Mouse (Mus musculus) ES-E14 (cell line): ENCODE measurements around the gene Uox. TPM values are rescaled to one million over a fixed set of nuclear protein-coding genes. Genes with fewer than 3 reads are reported as not detected.

Experiments
- DNase-seq: peaks from one replicate; pipeline ENCODE4 v3.0.0-alpha.2; 2013; ENCODE audit warnings: low read depth, low spot score
- H3K27ac ChIP-seq: 2 replicates; pipeline ENCODE4 v1.5.1; 2012; ENCODE audit warnings: low read depth, mild to moderate bottlenecking, low read length, moderate library complexity, mixed read lengths; ENCODE audit not compliant: poor library complexity, insufficient read depth, severe bottlenecking
- H3K36me3 ChIP-seq: 2 replicates; pipeline ENCODE4 v1.6.1; 2012; ENCODE audit warnings: mild to moderate bottlenecking, low read length, moderate library complexity, mixed read lengths; ENCODE audit not compliant: control insufficient read depth, poor library complexity, insufficient read depth, severe bottlenecking
- H3K4me1 ChIP-seq, 2 experiments: fragments of 150-350 bp in 1 of 2; sonication (generic) in 1 of 2; 2 replicates each; pipeline ENCODE4 v1.6.1; 2012; ENCODE audit warnings: low read length in 2 of 2, mild to moderate bottlenecking in 1 of 2, mixed read lengths in 1 of 2; ENCODE audit not compliant: control insufficient read depth in 2 of 2, insufficient read depth in 2 of 2, poor library complexity in 1 of 2
- H3K4me3 ChIP-seq, 2 experiments: fragments of 150-350 bp in 1 of 2; sonication (generic) in 1 of 2; 2 replicates each; pipeline ENCODE4 v1.5.1; 2012; ENCODE audit warnings: low read length in 2 of 2, low read depth in 1 of 2, mild to moderate bottlenecking in 1 of 2, mixed read lengths in 1 of 2; ENCODE audit not compliant: insufficient read depth in 1 of 2, poor library complexity in 1 of 2, severe bottlenecking in 1 of 2
- H3K9ac ChIP-seq: 2 replicates; pipeline ENCODE4 v1.6.1; 2012; ENCODE audit warnings: low read depth, mild to moderate bottlenecking, low read length, mixed read lengths; ENCODE audit not compliant: poor library complexity, insufficient read depth, severe bottlenecking
- H3K9me3 ChIP-seq: fragments of 150-350 bp; sonication (generic); 2 replicates; pipeline ENCODE4 v1.6.1; 2012; ENCODE audit warnings: low read depth, mild to moderate bottlenecking, low read length; ENCODE audit not compliant: control insufficient read depth, insufficient read depth
- CHD2 ChIP-seq: IDR thresholded peaks from 2 replicates; pipeline ENCODE4 v1.6.1; 2014; ENCODE audit warnings: mild to moderate bottlenecking, low read depth, low read length, inconsistent platforms
- HCFC1 ChIP-seq: IDR thresholded peaks from 2 replicates; pipeline ENCODE4 v1.6.1; 2012; ENCODE audit warnings: low read length, inconsistent platforms, borderline replicate concordance; ENCODE audit not compliant: insufficient read depth
- MAFK ChIP-seq: IDR thresholded peaks from 2 replicates; pipeline ENCODE4 v1.6.1; 2014; ENCODE audit warnings: mild to moderate bottlenecking, low read depth, low read length, inconsistent platforms; ENCODE audit not compliant: insufficient read depth
- ZC3H11A ChIP-seq: IDR thresholded peaks from 2 replicates; pipeline ENCODE4 v1.6.1; 2012; ENCODE audit warnings: low read depth, mild to moderate bottlenecking, inconsistent platforms, low read length, borderline replicate concordance
- ZNF384 ChIP-seq: IDR thresholded peaks from 2 replicates; pipeline ENCODE4 v1.6.1; 2012; ENCODE audit warnings: low read depth, low read length, inconsistent platforms
- in situ Hi-C, 2 experiments: fragments of 600-800 bp; cut with MboI; formaldehyde crosslinking; loops; one replicate each; pipeline ENCODE4 v1.15.1; 2025; ENCODE audit warnings: low sequenced_read_pairs in 2 of 2, inconsistent platforms in 1 of 2; ENCODE audit not compliant: unreplicated experiment in 2 of 2
- total RNA-seq: library from RNA; depleted of rRNA; stranded (reverse); fragments of 300-350 nt; gene quantifications from 2 replicates; pipeline ENCODE4 v1.2.3, GENCODE M21; 2012

Uox gene
- total RNA-seq, 1 experiment: not detected

- no peak for DNase-seq
- no peak overlapping the region for H3K9ac ChIP-seq
- H3K4me3 ChIP-seq: no peak overlapping the region
- H3K4me1 ChIP-seq: no peaks in the 10 kb centered on the region
- in situ Hi-C loops: no loop called here
- H3K9me3 ChIP-seq: no peaks in the 10 kb centered on the region
- TF ChIP-seq ZNF384: no peak
- TF ChIP-seq HCFC1: no peak
- TF ChIP-seq MAFK: no peak
- no peak for TF ChIP-seq ZC3H11A
- no peak for TF ChIP-seq CHD2
- H3K36me3 ChIP-seq: no peaks in the 10 kb centered on the region
- H3K27ac ChIP-seq: no peak overlapping the region
Measured at GRCm38 (mm10) chr3:146657433-146657832, 87.2 kb downstream of the Uox start.

- no peak overlapping the region for H3K4me3 ChIP-seq
- no peaks in the 10 kb centered on the region for H3K9me3 ChIP-seq
- no peak for TF ChIP-seq ZNF384
- TF ChIP-seq ZC3H11A: no peak
- TF ChIP-seq CHD2: no peak
- TF ChIP-seq MAFK: no peak
- no peak for TF ChIP-seq HCFC1
- no peaks in the 10 kb centered on the region for H3K36me3 ChIP-seq
- in situ Hi-C loops: no loop called here
- no peaks in the 10 kb centered on the region for H3K4me1 ChIP-seq
- no peak overlapping the region for H3K9ac ChIP-seq
- no peak for DNase-seq
- H3K27ac ChIP-seq: no peak overlapping the region
Measured at GRCm38 (mm10) chr3:146658061-146658639, 87.9 kb downstream of the Uox start.

GRCm38 (mm10) chr3:146659321-146659720 lies 89.1 kb downstream of the Uox start:
- DNase-seq: no peak
- H3K4me1 ChIP-seq: no peaks in the 10 kb centered on the region
- H3K36me3 ChIP-seq: no peaks in the 10 kb centered on the region
- H3K9me3 ChIP-seq: no peaks in the 10 kb centered on the region
- no peak overlapping the region for H3K4me3 ChIP-seq
- no peak overlapping the region for H3K27ac ChIP-seq
- in situ Hi-C loops: no loop called here
- TF ChIP-seq CHD2 (no peak), HCFC1 (no peak), ZC3H11A (no peak), ZNF384 (no peak), MAFK (no peak)
- H3K9ac ChIP-seq: no peak overlapping the region

GRCm38 (mm10) chr3:146661001-146661400 lies 90.8 kb downstream of the Uox start:
- Histone ChIP-seq H3K27ac (no peak overlapping the region), H3K9ac (no peak overlapping the region), H3K4me1 (no peaks in the 10 kb centered on the region), H3K36me3 (no peaks in the 10 kb centered on the region), H3K4me3 (no peak overlapping the region), H3K9me3 (no peaks in the 10 kb centered on the region)
- in situ Hi-C loops: no loop called here
- TF ChIP-seq CHD2 (no peak), HCFC1 (no peak), MAFK (no peak), ZNF384 (no peak), ZC3H11A (no peak)
- DNase-seq: no peak

GRCm38 (mm10) chr3:146661907-146662306 lies 91.7 kb downstream of the Uox start:
- H3K4me3 ChIP-seq: no peak overlapping the region
- no peak for DNase-seq
- no peaks in the 10 kb centered on the region for H3K9me3 ChIP-seq
- H3K27ac ChIP-seq: no peak overlapping the region
- H3K9ac ChIP-seq: no peak overlapping the region
- in situ Hi-C loops: no loop called here
- TF ChIP-seq CHD2: no peak
- no peak for TF ChIP-seq HCFC1
- TF ChIP-seq MAFK: no peak
- no peak for TF ChIP-seq ZC3H11A
- TF ChIP-seq ZNF384: no peak
- H3K36me3 ChIP-seq: no peaks in the 10 kb centered on the region
- no peaks in the 10 kb centered on the region for H3K4me1 ChIP-seq
